Mouse (Mus musculus) skeletal muscle tissue, adult 2 months (tissue): ENCODE measurements around the gene G2e3.

Source experiments
- DNase-seq: peaks from one replicate; pipeline ENCODE4 v3.0.0-alpha.2; 2012; ENCODE audit warnings: low read depth, low spot score

Gene G2e3

GRCm38 (mm10) chr12:51347988-51348697 is at the start of gene G2e3:
TSS of gene G2e3 (plus strand) at chr12:51348061.
- peak; percentile 85 for DNase-seq

GRCm38 (mm10) chr12:51323604-51324003 is 24.3 kb upstream of the G2e3 start:
- no peak for DNase-seq

- DNase-seq: no peak
Observed at GRCm38 (mm10) chr12:51326819-51327218, 21.0 kb upstream of the G2e3 start.

- no peak for DNase-seq
Observed at GRCm38 (mm10) chr12:51337014-51337413, 10.8 kb upstream of the G2e3 start.

GRCm38 (mm10) chr12:51346121-51346520 is 1.7 kb upstream of the G2e3 start:
- DNase-seq: no peak

- no peak for DNase-seq
Observed at GRCm38 (mm10) chr12:51348698-51348998, 787 bp downstream of the G2e3 start.

GRCm38 (mm10) chr12:51355296-51355695 is 7.4 kb downstream of the G2e3 start:
- peak; percentile 17 for DNase-seq

- DNase-seq: no peak
Observed at GRCm38 (mm10) chr12:51361294-51361693, 13.4 kb downstream of the G2e3 start.

GRCm38 (mm10) chr12:51362898-51363297 is 15.0 kb downstream of the G2e3 start:
- DNase-seq: no peak

- DNase-seq: no peak
Observed at GRCm38 (mm10) chr12:51368504-51368903, 20.6 kb downstream of the G2e3 start.

- peak; percentile 89 for DNase-seq
Observed at GRCm38 (mm10) chr12:51377003-51377887, 29.4 kb downstream of the G2e3 start, which contains the start of gene Scfd1. TSS of gene Scfd1 (plus strand) at chr12:51377510.

- DNase-seq: no peak
Observed at GRCm38 (mm10) chr12:51377888-51378190, 30.0 kb downstream of the G2e3 start.

GRCm38 (mm10) chr12:51399871-51400270 is 52.0 kb downstream of the G2e3 start:
- DNase-seq: no peak

- no peak for DNase-seq
Observed at GRCm38 (mm10) chr12:51402060-51402698, 54.3 kb downstream of the G2e3 start.

- DNase-seq: no peak
Observed at GRCm38 (mm10) chr12:51403987-51404586, 56.2 kb downstream of the G2e3 start.

- DNase-seq: no peak
Observed at GRCm38 (mm10) chr12:51411362-51411761, 63.5 kb downstream of the G2e3 start.
